Mouse (Mus musculus) gastrocnemius, adult 18-20 months (tissue): ENCODE measurements around the gene 3110009E18Rik. TPM values are rescaled to one million over a fixed set of nuclear protein-coding genes. Genes with fewer than 3 reads are reported as not detected.

Experiments
- total RNA-seq, 2 experiments: library from RNA; stranded (reverse); gene quantifications; 2 replicates each; pipeline ENCODE4 v1.2.3; 2021

The 3110009E18Rik gene
- total RNA-seq, 2 experiments from 2014 or later, result 4.6 to 5.7 TPM

Other genes starting within 250 kb of the 3110009E18Rik start
- gene Tmem177, start 208.0 kb upstream of the 3110009E18Rik start, total RNA-seq, result 1 to 10 TPM; 6.9 to 7.1 TPM
- gene Cfap221, start 124.0 kb upstream of the 3110009E18Rik start, total RNA-seq, result not detected
- 1 to 10 TPM; 3.4 to 4.2 TPM for gene Sctr, start 114.3 kb upstream of the 3110009E18Rik start, total RNA-seq
- gene Tmem37, start 47.1 kb upstream of the 3110009E18Rik start, total RNA-seq, result 10 to 100 TPM; 13.0 to 22.9 TPM
- gene Dbi, start 109 bp upstream of the 3110009E18Rik start, total RNA-seq, result 100 to 1,000 TPM; 135 to 165 TPM
- gene Steap3, start 151.5 kb downstream of the 3110009E18Rik start, total RNA-seq, result 10 to 100 TPM; 18.8 to 18.9 TPM
- not detected for gene C1ql2, start 219.4 kb downstream of the 3110009E18Rik start, total RNA-seq